Mouse (Mus musculus) adrenal gland, postnatal 0 days (tissue): ENCODE data around the gene Kbtbd4. TPM values are rescaled to one million over a fixed set of nuclear protein-coding genes. Genes with fewer than 3 reads are reported as not detected.

Source experiments
- polyA plus RNA-seq: library from polyadenylated mRNA; unstranded; fragments of >200 nt; fragmentation: Nextera tagmentation; extraction: Ambion mirVana; gene quantifications from 2 replicates; pipeline ENCODE4 v1.2.1, GENCODE M21; 2015

The Kbtbd4 gene
- polyA plus RNA-seq, result 18.9 and 26.8 TPM in 2 replicates

DNA sequence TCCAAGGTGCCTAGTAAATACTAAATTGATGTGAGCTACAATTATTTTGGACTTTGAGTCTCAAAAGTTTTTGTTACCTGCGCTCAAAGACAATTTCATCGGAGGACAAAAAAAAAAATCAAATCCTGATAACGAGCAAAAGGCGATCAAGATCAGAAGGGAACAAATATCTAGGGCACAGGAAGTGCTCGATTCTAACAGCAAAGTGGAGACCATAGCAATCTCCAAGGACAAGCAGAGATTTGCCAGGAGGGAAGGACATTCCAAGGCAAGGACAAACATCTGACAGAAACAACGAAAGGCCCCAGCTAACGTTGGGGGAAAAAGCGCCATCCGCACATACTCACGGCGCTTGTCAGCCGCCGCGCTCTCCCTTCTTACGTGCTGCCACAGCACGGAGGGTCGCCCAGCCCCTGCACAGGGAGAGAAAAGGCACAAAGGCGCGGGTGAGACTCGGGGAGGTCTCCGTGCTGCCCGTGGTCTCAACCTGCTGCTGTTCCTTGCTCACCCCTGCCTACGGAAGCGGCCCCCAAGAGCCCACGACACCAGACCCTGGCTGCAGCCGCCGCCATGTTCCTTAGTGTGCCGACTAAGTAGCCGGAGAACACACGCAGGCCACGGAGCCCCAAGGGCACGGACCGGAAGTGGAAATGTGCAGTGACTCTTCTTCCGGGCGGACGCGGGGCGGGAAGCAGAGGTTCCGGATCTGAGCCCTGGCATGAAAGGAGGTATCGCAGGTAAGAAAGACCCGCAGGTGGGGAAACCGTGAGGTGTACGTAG lies at the start of gene Kbtbd4, which contains the start of gene Ndufs3:
TSS of gene Kbtbd4 (plus strand) at position 665 of the 780 bp plus-strand sequence.
TSS of gene Ndufs3 (minus strand) at position 752 of the 780 bp plus-strand sequence.

DNA sequence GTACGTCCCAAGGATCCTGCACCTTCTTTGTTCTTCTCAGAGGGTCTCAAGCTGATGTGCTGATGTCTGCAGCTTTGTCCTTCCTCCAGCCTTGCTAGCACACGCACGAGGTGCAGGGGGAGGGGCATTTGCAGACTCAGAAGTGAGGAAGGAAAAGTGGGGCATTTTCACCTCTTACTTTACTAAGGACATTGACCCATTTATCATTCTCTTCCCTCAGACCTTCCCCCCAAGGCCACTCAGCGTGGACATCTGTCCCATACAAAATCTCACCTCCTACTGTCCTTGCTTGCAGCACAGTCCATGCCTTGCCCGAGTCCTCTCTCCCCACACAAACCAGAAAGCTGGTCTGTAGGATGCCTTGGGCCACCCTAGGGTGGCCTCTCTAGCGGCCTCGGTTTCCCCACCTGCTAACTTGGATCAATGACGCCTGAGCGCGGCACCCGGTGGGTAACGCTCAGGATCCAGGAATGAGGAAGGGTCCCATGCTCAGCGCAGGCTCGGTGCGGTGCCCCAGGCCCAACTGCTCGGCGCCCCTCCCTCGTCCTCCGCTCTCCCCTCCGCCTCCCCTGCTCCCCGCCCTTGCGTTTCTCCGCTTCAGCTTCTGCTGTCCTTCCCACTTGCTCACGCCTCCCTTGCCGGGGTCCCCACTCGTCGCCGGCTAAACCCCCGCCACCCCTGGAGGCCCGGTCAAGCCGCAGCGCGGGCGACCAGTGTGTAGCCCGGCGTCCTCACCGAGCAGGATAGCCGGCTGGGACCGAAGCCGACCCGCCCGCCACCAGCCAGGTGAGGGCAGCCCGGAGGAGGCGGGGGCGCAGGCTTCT lies 19.1 kb upstream of the Kbtbd4 start, which contains the start of gene C1qtnf4:
TSS of gene C1qtnf4 (plus strand) at position 643 of the 824 bp plus-strand sequence.

GRCm38 (mm10) chr2:90940233-90941229 lies 36.0 kb downstream of the Kbtbd4 start, which contains the start of gene Celf1:
Gene Celf1, plus strand, starts transcription at chr2:90940382.

Other genes with a start within 250 kb of the Kbtbd4 start
- 13.5 and 13.9 TPM in 2 replicates for gene Nup160, start 227.5 kb upstream of the Kbtbd4 start, polyA plus RNA-seq
- gene Fnbp4, start 159.4 kb upstream of the Kbtbd4 start, polyA plus RNA-seq, result 29.9 and 60.0 TPM in 2 replicates
- 0.17 and 1.1 TPM in 2 replicates for gene Agbl2, start 122.0 kb upstream of the Kbtbd4 start, polyA plus RNA-seq
- gene Mtch2, start 57.6 kb upstream of the Kbtbd4 start, polyA plus RNA-seq, result 145 and 195 TPM in 2 replicates
- gene C1qtnf4, start 18.9 kb upstream of the Kbtbd4 start, polyA plus RNA-seq, result 19.2 and 33.7 TPM in 2 replicates
- 248 and 388 TPM in 2 replicates for gene Ndufs3, start 87 bp downstream of the Kbtbd4 start, polyA plus RNA-seq
- 25.1 and 36.9 TPM in 2 replicates for gene Celf1, start 35.6 kb downstream of the Kbtbd4 start, polyA plus RNA-seq
- gene Rapsn, start 130.9 kb downstream of the Kbtbd4 start, polyA plus RNA-seq, result 2.7 and 3.5 TPM in 2 replicates
- gene Psmc3, start 149.3 kb downstream of the Kbtbd4 start, polyA plus RNA-seq, result 219 and 226 TPM in 2 replicates
- 26.0 and 29.1 TPM in 2 replicates for gene Slc39a13, start 165.7 kb downstream of the Kbtbd4 start, polyA plus RNA-seq
- gene Spi1, start 177.7 kb downstream of the Kbtbd4 start, polyA plus RNA-seq, result 10.3 and 10.7 TPM in 2 replicates
- gene Mybpc3, start 213.4 kb downstream of the Kbtbd4 start, polyA plus RNA-seq, result 0.06 and 0.41 TPM in 2 replicates